Mouse (Mus musculus) heart, adult 18-20 months (tissue): ENCODE data around the gene Olfr262. TPM values are rescaled to one million over a fixed set of nuclear protein-coding genes. Genes with fewer than 3 reads are reported as not detected.
"Not testable (repeated sequence)": the region's sequence is repeated elsewhere in the genome, so short reads cannot be mapped to it uniquely, and the experiment has no call there.

Experiments
- DNase-seq, 2 experiments: peaks; one replicate each; pipeline ENCODE4 v3.0.0; 2021 to 2022; ENCODE audit warnings: mixed read lengths in 1 of 2
- long read RNA-seq, 2 experiments: library from polyadenylated mRNA; stranded (forward); transcript quantifications; one replicate each; pipeline ENCODE4 v2.0.0; 2021
- total RNA-seq, 2 experiments: library from RNA; stranded (reverse); gene quantifications; 2 replicates each; pipeline ENCODE4 v1.2.3; 2021

Gene Olfr262
- total RNA-seq, result not detected
- long read RNA-seq, experiment 1, result 0 reads
- long read RNA-seq, experiment 2, result 0 reads

DNA sequence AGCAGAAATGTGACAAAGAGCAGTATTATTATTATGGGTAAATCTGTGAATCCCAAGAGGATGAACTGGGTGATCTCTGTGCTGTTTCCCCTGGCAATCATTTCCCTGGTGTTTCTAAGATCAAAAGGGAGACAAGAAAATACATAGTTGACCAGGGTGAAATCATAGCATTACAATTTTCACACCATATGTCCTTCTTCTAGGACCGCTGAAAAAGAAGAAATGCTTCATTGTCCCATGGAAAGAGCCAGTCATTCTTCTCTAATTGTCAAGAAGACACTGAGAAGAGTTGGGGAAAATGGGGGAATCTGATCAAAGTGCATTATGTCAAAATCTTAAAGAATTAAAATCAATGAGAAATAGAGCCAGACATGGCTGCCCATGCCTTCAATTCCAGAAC is at the start of gene Olfr262:
Gene Olfr262 (minus strand): TSS at position 101 of the 400 bp plus-strand sequence.
- no peak for DNase-seq

DNA sequence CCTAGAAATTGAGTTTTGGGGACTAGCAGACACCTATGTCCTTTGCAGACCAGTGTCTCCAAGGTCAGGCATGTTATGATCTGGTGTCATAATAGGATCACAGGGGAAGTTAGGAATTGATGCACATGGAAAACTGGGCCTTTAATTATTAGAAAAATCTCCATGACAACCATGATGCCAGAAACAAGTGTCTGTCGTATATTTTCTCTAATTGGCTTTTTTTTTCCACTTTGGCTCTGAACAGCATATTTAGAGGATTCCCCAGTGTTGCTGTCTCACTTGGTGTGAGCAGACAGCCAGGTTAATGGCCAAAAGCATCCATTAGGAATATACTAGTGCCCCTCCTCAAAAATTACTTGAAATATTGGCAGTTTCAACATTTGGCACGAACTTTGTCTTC is 38.1 kb upstream of the Olfr262 start, which contains the start of gene Olfr1434:
Gene Olfr1434 (plus strand): TSS at position 301 of the 400 bp plus-strand sequence.
- DNase-seq, result no peak

DNA sequence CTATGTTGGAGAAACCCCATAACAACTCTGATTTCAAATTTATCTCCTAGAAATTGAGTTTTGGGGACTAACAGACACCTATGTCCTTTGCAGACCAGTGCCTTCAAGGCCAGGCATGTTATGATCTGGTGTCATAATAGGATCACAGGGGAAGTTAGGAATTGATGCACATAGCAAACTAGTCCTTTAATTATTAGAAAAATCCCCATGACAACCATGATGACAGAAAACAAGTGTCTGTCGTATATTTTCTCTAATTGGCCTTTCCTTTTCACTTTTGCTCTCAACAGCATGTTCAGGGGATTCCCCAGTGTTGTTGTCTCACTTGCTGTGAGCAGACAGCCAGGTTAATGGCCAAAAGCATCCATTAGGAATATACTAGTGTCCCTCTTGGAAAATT is 19.3 kb upstream of the Olfr262 start, which contains the start of gene Olfr235:
Gene Olfr235 (plus strand): TSS at position 301 of the 400 bp plus-strand sequence.
- DNase-seq, result no peak

DNA sequence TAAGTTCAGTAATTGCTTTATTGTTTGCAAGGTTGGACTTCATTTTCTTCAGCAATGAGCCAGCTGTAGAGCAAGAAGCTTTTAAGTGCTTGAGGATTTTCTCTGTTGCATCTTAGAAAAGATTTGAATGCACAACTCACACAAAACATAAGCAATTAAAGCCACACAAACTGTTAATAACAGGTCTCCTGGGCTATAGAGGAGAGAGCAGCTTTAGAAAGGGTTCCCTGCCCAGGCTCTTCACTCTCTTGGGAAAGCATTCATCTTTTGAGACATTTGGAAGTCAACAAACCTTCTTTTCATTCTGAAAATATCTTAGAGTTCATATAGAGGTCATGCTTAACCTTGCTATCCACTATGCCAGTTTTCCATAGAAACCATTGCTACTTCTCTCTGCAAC is 9.0 kb downstream of the Olfr262 start, which contains the start of gene Olfr1432:
Gene Olfr1432 (minus strand): TSS at position 101 of the 400 bp plus-strand sequence.
- DNase-seq, result not testable (repeated sequence)

DNA sequence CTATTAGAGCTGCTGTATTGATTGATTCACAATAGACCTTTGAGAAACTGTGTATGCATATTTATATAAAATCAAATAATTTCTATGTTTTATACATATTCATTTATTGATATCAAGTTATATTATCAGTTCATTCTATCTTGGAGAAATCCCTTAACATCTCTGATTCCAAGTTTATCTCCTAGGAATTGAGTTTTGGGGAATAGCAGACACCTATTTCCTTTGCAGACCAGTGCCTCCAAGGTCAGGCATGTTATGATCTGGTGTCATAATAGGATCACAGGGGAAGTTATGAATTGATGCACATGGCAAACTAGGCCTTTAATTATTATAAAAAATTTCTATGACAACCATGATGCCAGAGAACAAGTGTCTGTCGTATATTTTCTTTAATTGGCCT is 41.1 kb downstream of the Olfr262 start, which contains the start of gene Olfr1431:
Gene Olfr1431 (plus strand): TSS at position 301 of the 400 bp plus-strand sequence.
- DNase-seq, result no peak

DNA sequence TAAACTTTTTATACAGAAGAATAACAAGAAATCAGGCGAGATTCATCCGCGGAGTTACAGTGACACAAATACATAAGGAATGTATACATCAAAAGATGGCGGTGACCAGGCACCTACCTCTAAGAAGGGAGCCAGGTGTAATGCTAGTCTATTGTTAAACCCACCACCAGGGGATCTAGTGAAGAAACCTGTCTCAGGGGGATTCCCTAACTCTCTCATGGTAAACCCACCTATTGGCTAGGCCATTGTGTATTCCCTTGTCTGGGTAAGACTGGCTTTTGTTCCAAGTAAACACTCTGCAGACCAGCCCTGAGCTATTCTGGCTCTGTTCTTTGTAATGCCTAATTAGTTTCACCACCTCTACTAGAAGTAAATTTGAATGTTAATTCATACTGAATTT is 42.4 kb downstream of the Olfr262 start:
- DNase-seq, result not testable (repeated sequence)

Other genes with a start within 250 kb of the Olfr262 start
- gene Olfr1423, start 200.3 kb downstream of the Olfr262 start, total RNA-seq, result not detected
- gene Olfr1424, start 179.0 kb downstream of the Olfr262 start, total RNA-seq, result not detected
- gene Olfr1425, start 163.9 kb downstream of the Olfr262 start, total RNA-seq, result not detected
- not detected for gene Olfr1426, start 149.6 kb downstream of the Olfr262 start, total RNA-seq
- gene Olfr1427, start 138.3 kb downstream of the Olfr262 start, total RNA-seq, result not detected
- gene Olfr1428, start 125.8 kb downstream of the Olfr262 start, total RNA-seq, result not detected
- not detected for gene Olfr76, start 118.5 kb downstream of the Olfr262 start, total RNA-seq
- gene Olfr1555-ps1, start 71.5 kb downstream of the Olfr262 start, total RNA-seq, result not detected
- not detected for gene Olfr1431, start 41.0 kb downstream of the Olfr262 start, total RNA-seq
- not detected for gene Olfr1432, start 9.1 kb downstream of the Olfr262 start, total RNA-seq
- not detected for gene Olfr235, start 19.4 kb upstream of the Olfr262 start, total RNA-seq
- not detected for gene Olfr1434, start 38.2 kb upstream of the Olfr262 start, total RNA-seq
- not detected for gene Olfr1436, start 57.5 kb upstream of the Olfr262 start, total RNA-seq
- not detected for gene Olfr1437, start 83.4 kb upstream of the Olfr262 start, total RNA-seq
- not detected for gene Olfr1438-ps1, start 94.3 kb upstream of the Olfr262 start, total RNA-seq
- gene Olfr1440, start 145.6 kb upstream of the Olfr262 start, total RNA-seq, result not detected
- not detected for gene Olfr1441, start 175.8 kb upstream of the Olfr262 start, total RNA-seq
- not detected for gene Pfpl, start 186.2 kb upstream of the Olfr262 start, total RNA-seq
- gene Mpeg1, start 219.1 kb upstream of the Olfr262 start, total RNA-seq, result 1 to 10 TPM; 7.6 to 9.6 TPM